Mouse (Mus musculus) cortical plate, adult 2 months (tissue): ENCODE measurements around the gene Strip2. TPM values are rescaled to one million over a fixed set of nuclear protein-coding genes. Genes with fewer than 3 reads are reported as not detected.

Source experiments
- H3K27ac ChIP-seq: fragments of 200-500 bp; 2 replicates; pipeline ENCODE4 v1.5.1; 2012; ENCODE audit warnings: low read length, control low read depth, inconsistent platforms; ENCODE audit not compliant: insufficient read depth
- H3K4me1 ChIP-seq: fragments of 200-500 bp; 2 replicates; pipeline ENCODE4 v1.6.1; 2011; ENCODE audit warnings: low read length; ENCODE audit not compliant: control insufficient read depth, insufficient read depth
- H3K4me3 ChIP-seq: fragments of 200-500 bp; 2 replicates; pipeline ENCODE4 v1.5.1; 2011; ENCODE audit warnings: mild to moderate bottlenecking, low read length, control low read depth; ENCODE audit not compliant: insufficient read depth
- CTCF ChIP-seq: fragments of 200-500 bp; IDR thresholded peaks from 2 replicates; pipeline ENCODE4 v1.5.1; 2011; ENCODE audit warnings: mild to moderate bottlenecking, control low read depth, low read length; ENCODE audit not compliant: insufficient read depth; ENCODE audit errors: extremely low read depth
- POLR2A ChIP-seq: fragments of 200-500 bp; IDR thresholded peaks from 2 replicates; pipeline ENCODE4 v1.6.1; 2011; ENCODE audit warnings: mild to moderate bottlenecking, low read length, control low read depth; ENCODE audit not compliant: insufficient read depth; ENCODE audit errors: extremely low read depth
- polyA plus RNA-seq: library from polyadenylated mRNA; depleted of rRNA; stranded (reverse); fragments of >200 nt; gene quantifications from 2 replicates; pipeline ENCODE4 v1.2.3, GENCODE M21; 2012; rRNA removed

The Strip2 gene
- polyA plus RNA-seq, 1 experiment: 15.2 TPM

- Histone ChIP-seq H3K4me3 (peak overlapping the region; percentile 28), H3K4me1 (no peaks in the 10 kb centered on the region), H3K27ac (no peak overlapping the region)
- TF ChIP-seq POLR2A: no peak
- TF ChIP-seq CTCF: no peak
Observed at GRCm38 (mm10) chr6:29985504-29985903, 68.7 kb downstream of the Strip2 start.

GRCm38 (mm10) chr6:29985986-29986385, 69.2 kb downstream of the Strip2 start:
- Histone ChIP-seq H3K4me1 (no peaks in the 10 kb centered on the region), H3K4me3 (no peak overlapping the region), H3K27ac (no peak overlapping the region)
- no peak for TF ChIP-seq CTCF

- no peak overlapping the region for H3K4me3 ChIP-seq
- no peaks in the 10 kb centered on the region for H3K4me1 ChIP-seq
- H3K27ac ChIP-seq: no peak overlapping the region
- no peak for TF ChIP-seq POLR2A
- TF ChIP-seq CTCF: no peak
Observed at GRCm38 (mm10) chr6:29987246-29987645, 70.4 kb downstream of the Strip2 start.

DNA sequence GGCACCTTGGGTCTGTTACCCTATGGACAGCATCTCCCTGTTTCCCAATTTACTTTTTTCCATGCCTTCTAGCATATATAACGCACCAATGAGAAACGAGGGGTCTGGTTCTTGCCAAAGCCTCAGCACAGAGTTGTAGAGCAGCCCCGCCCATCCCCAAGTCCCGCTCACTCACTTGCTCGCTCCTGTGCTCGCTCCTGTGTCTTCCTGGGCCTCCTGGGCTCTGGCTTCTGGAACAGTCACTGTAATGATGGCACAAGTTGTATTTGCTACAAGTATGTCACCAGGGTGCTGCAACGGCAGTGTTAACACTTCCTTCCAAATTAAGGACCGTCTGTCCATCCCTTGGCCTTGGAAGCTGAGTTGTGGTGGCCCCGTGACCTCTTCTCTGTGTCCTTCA, 81.3 kb downstream of the Strip2 start:
- no peak for TF ChIP-seq POLR2A
- TF ChIP-seq CTCF: no peak
- H3K4me1 ChIP-seq: no peaks in the 10 kb centered on the region
- H3K27ac ChIP-seq: no peak overlapping the region
- H3K4me3 ChIP-seq: no peak overlapping the region

DNA sequence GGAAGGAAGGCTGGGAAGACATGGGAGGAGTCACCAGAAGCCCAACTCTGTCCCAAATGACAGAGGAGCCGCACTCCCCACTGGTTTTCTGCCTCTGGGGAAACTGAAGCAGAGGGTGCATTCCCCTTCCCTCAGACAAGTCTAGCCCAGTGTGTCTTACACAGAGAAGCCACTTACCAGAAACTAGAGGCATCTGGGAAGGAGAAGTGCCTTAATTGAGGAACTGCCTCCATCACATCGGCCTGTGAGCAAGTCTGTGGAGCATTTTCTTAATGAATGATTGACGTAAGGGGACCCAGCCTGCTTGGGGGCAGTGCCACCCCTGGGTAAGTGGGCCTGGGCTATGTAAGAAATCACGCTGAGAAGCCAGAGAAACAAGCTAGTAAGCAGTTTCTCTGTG, 82.0 kb downstream of the Strip2 start:
- Histone ChIP-seq H3K27ac (no peak overlapping the region), H3K4me1 (no peaks in the 10 kb centered on the region), H3K4me3 (no peak overlapping the region)
- TF ChIP-seq CTCF: no peak
- no peak for TF ChIP-seq POLR2A

DNA sequence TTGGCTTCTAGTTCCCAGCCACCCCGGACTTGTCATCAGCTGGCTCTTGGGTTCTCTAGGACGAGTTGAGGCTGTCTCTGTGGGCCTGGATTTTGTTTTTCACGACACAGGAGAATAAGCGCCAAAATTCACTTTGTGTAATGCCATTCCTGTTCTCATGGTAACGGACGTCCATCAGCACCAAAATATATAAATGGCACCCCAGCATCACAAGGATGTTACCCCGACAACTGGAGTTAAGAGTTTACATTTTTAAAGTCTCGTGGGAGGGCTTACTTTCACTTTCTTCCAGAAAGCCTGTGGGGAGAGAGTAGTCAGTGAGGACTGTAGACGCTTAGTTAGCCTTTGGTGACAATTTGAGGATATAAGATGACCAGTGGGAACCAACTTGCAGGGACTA, 85.8 kb downstream of the Strip2 start:
- Histone ChIP-seq H3K4me1 (no peaks in the 10 kb centered on the region), H3K27ac (no peak overlapping the region), H3K4me3 (no peak overlapping the region)
- TF ChIP-seq CTCF: no peak
- no peak for TF ChIP-seq POLR2A

- Histone ChIP-seq H3K27ac (no peak overlapping the region), H3K4me3 (no peak overlapping the region), H3K4me1 (no peaks in the 10 kb centered on the region)
- no peak for TF ChIP-seq CTCF
- no peak for TF ChIP-seq POLR2A
Observed at GRCm38 (mm10) chr6:30005851-30006250, 89.0 kb downstream of the Strip2 start.

- H3K27ac ChIP-seq: no peak overlapping the region
- H3K4me1 ChIP-seq: no peaks in the 10 kb centered on the region
- no peak overlapping the region for H3K4me3 ChIP-seq
- TF ChIP-seq POLR2A: no peak
- no peak for TF ChIP-seq CTCF
Observed at GRCm38 (mm10) chr6:30009204-30009603, 92.4 kb downstream of the Strip2 start.

Other genes starting within 250 kb of the Strip2 start
- gene Tspan33, start 222.8 kb upstream of the Strip2 start, polyA plus RNA-seq: 28.8 and 30.1 TPM in 2 replicates
- 8.3 and 9.6 TPM in 2 replicates for gene Smo, start 181.5 kb upstream of the Strip2 start, polyA plus RNA-seq
- gene Ahcyl2, start 149.0 kb upstream of the Strip2 start, polyA plus RNA-seq: 112 and 117 TPM in 2 replicates
- gene Nrf1, start 131.0 kb downstream of the Strip2 start, polyA plus RNA-seq: 26.2 and 26.7 TPM in 2 replicates